Mouse (Mus musculus): Measurements from ENCODE around the gene Ly6g5b.
A peak's percentile ranks its signal among the peaks of the same experiment; 100 is the strongest.

DNA sequence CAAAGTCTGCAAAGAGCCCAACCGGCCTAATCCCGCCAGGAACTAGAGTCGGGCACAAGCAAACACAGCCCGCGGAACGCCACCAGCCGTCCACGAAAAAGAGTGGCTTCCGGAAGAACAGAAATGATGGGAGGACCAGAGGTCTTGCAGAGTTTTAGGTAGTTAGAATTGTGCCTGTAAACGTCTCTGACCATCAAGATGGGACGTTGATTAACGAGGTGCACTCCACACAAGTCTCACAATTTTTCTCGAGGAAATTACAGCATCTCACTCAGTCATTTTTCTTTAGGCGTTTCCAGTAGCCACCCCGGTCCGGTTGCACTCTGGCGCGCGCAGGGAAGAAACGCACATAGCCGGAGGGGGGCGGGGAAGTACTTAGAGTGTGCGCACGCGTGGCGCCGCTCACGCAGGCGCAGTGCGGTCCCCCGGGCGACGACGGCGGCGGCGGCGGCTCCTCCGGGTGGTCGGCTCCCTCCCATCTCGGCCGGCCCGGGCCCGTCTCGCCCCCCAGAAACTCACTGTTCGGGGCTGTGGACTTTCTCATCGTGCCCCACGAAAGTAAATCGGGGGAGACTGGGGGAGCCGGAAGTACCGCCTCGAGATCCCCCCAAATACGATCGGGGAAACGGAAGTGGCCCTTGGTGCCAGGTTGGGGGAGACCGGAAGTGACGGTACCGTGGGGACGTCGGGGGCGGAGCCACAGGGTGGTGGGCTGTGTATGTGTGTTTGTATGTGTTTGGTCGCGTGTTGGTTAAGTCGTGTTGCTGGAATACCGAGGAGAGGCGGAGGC, 19.8 kb upstream of the Ly6g5b start, which contains the start of gene Bag6:
- TF ChIP-seq POLR2A (IDR thresholded peaks at IDR 0.05; ENCODE audit: control insufficient read depth, low read depth, low read length) (peak; percentile 70), CTCF (IDR thresholded peaks at IDR 0.05; ENCODE audit: control insufficient read depth, insufficient read depth, insufficient replicate concordance, low read depth, low read length) (no peak; the same call in 1 of the 2 replicates)
